8 mouse cellular contexts compared by ENCODE assay signal in genomic region chr2:168923706-168924105, GRCm38 (mm10). TPM values are rescaled to one million over a fixed set of nuclear protein-coding genes. Genes with fewer than 3 reads are reported as not detected.
DNase-seq lines count a peak whose midpoint lies in the region; ATAC-seq lines count a peak whose summit lies in the region.

No protein-coding gene starts in this region.

- no peak overlapping the region for H3K4me2 ChIP-seq in heart, embryonic 13.5 days

- H3K9ac ChIP-seq in heart, embryonic 13.5 days = 0 out of 2 replicates have a peak overlapping the region, but pooled peaks have one; percentile 15

- peaks cover 7% of the 10 kb centered on the region; the same call in 1 of the 2 replicates for H3K9me3 ChIP-seq in heart, embryonic 13.5 days
- H3K9me3 ChIP-seq in heart, embryonic 10.5 days = no peaks in the 10 kb centered on the region
- 0 out of 2 replicates have a peak, but pooled peaks cover 3% of the 10 kb centered on the region for H3K9me3 ChIP-seq in embryonic facial prominence, embryonic 10.5 days
- H3K9me3 ChIP-seq in limb, embryonic 10.5 days (replicated peaks) = peaks cover 3% of the 10 kb centered on the region; the same call in 1 of the 2 replicates

- no peak overlapping the region for H3K4me3 ChIP-seq in heart, embryonic 13.5 days
- no peak overlapping the region for H3K4me3 ChIP-seq in heart, embryonic 10.5 days
- no peak overlapping the region for H3K4me3 ChIP-seq in embryonic facial prominence, embryonic 10.5 days
- H3K4me3 ChIP-seq in limb, embryonic 10.5 days = no peak overlapping the region

- no peak for ATAC-seq in heart, embryonic 13.5 days (ENCODE audit: extremely low read depth, insufficient number of reproducible peaks, low FRiP score, low TSS enrichment)
- no peak for ATAC-seq in monocyte, adult 5-6 weeks (replicated peaks; ENCODE audit: insufficient number of reproducible peaks, low FRiP score, low TSS enrichment, poor library complexity, severe bottlenecking)

- H3K36me3 ChIP-seq in heart, embryonic 13.5 days = peaks cover 42% of the 10 kb centered on the region
- peaks cover 35% of the 10 kb centered on the region for H3K36me3 ChIP-seq in heart, embryonic 10.5 days
- H3K36me3 ChIP-seq in embryonic facial prominence, embryonic 10.5 days (replicated peaks) = peaks cover 49% of the 10 kb centered on the region
- H3K36me3 ChIP-seq in limb, embryonic 10.5 days = peaks cover 48% of the 10 kb centered on the region

- no peak overlapping the region for H3K27ac ChIP-seq in heart, embryonic 13.5 days (replicated peaks)
- H3K27ac ChIP-seq in heart, embryonic 10.5 days = no peak overlapping the region
- no peak overlapping the region for H3K27ac ChIP-seq in embryonic facial prominence, embryonic 10.5 days (replicated peaks)
- H3K27ac ChIP-seq in limb, embryonic 10.5 days = no peak overlapping the region

- no peak for DNase-seq in heart, embryonic 10.5 days (ENCODE audit: low spot score)
- peak; percentile 66 for DNase-seq in testis, postnatal 10 days (ENCODE audit: low spot score)
- DNase-seq in testis, postnatal 14 days (ENCODE audit: low spot score) = no peak
- DNase-seq in embryonic facial prominence, embryonic 10.5 days (ENCODE audit: low spot score) = peak; percentile 54
- peak; percentile 50 for DNase-seq in limb, embryonic 10.5 days (ENCODE audit: low spot score)
- DNase-seq in thymus, postnatal 4 days = peak; percentile 63

- H3K4me1 ChIP-seq in heart, embryonic 13.5 days = no peaks in the 10 kb centered on the region
- 0 out of 2 replicates have a peak, but pooled peaks cover 3% of the 10 kb centered on the region for H3K4me1 ChIP-seq in heart, embryonic 10.5 days
- H3K4me1 ChIP-seq in embryonic facial prominence, embryonic 10.5 days = peaks cover 4% of the 10 kb centered on the region; the same call in 1 of the 2 replicates
- no peaks in the 10 kb centered on the region for H3K4me1 ChIP-seq in limb, embryonic 10.5 days

- H3K27me3 ChIP-seq in heart, embryonic 13.5 days (replicated peaks) = peaks cover 27% of the 10 kb centered on the region
- peaks cover 10% of the 10 kb centered on the region; the same call in 1 of the 2 replicates for H3K27me3 ChIP-seq in heart, embryonic 10.5 days (ENCODE audit: insufficient read depth, poor library complexity, severe bottlenecking)
- no peaks in the 10 kb centered on the region for H3K27me3 ChIP-seq in embryonic facial prominence, embryonic 10.5 days (replicated peaks; ENCODE audit: low read depth, poor library complexity, severe bottlenecking)
- 0 out of 2 replicates have a peak, but pooled peaks cover 3% of the 10 kb centered on the region for H3K27me3 ChIP-seq in limb, embryonic 10.5 days (ENCODE audit: low read depth, poor library complexity, severe bottlenecking)

- 13% methylated on average over 9 of the region's 9 CpGs for WGBS in heart, embryonic 13.5 days
- WGBS in heart, embryonic 10.5 days = 17% methylated on average over 9 of the region's 9 CpGs
- 14% methylated on average over 9 of the region's 9 CpGs for WGBS in embryonic facial prominence, embryonic 10.5 days
- WGBS in limb, embryonic 10.5 days = 25% methylated on average over 9 of the region's 9 CpGs

RNA-seq across cellular contexts. Expression of gene Zfp64, which starts 31.7 kb away (rescaled TPM):
- 15.1 and 16.8 TPM in 2 replicates for polyA plus RNA-seq in heart, embryonic 13.5 days (2015; fragmentation: Nextera tagmentation; extraction: Ambion mirVana)
- polyA plus RNA-seq in heart, embryonic 10.5 days (2016; fragmentation: Nextera tagmentation; extraction: Ambion mirVana) = 24.7 and 30.7 TPM in 2 replicates
- 44.6 and 47.4 TPM in 2 replicates for polyA plus RNA-seq in embryonic facial prominence, embryonic 10.5 days (2016; fragmentation: Nextera tagmentation; extraction: Ambion mirVana)
- 40.4 and 44.3 TPM in 2 replicates for polyA plus RNA-seq in limb, embryonic 10.5 days (2016; fragmentation: Nextera tagmentation; extraction: Ambion mirVana)
- 6.8 to 13.0 TPM (median 7.8 TPM) in 3 replicates for total RNA-seq in monocyte, adult 5-6 weeks (2017)

Comparison
In these comparisons a context has a peak if more than half of its experiments do, and no peak if none do; other contexts are left out.
1. DNase-seq: peak in testis, postnatal 10 days (single experiment), embryonic facial prominence, embryonic 10.5 days (single experiment), limb, embryonic 10.5 days (single experiment) and thymus, postnatal 4 days (single experiment); none in heart, embryonic 10.5 days (single experiment) and testis, postnatal 14 days (single experiment).